Mouse (Mus musculus) ES-E14 (cell line): Measurements from ENCODE around the gene Map4k1. TPM values are rescaled to one million over a fixed set of nuclear protein-coding genes. Genes with fewer than 3 reads are reported as not detected.

ENCODE experiments used
- DNase-seq: peaks from one replicate; pipeline ENCODE4 v3.0.0-alpha.2; 2013; ENCODE audit warnings: low read depth, low spot score
- H3K27ac ChIP-seq: 2 replicates; pipeline ENCODE4 v1.5.1; 2012; ENCODE audit warnings: low read depth, mild to moderate bottlenecking, low read length, moderate library complexity, mixed read lengths; ENCODE audit not compliant: poor library complexity, insufficient read depth, severe bottlenecking
- H3K36me3 ChIP-seq: 2 replicates; pipeline ENCODE4 v1.6.1; 2012; ENCODE audit warnings: mild to moderate bottlenecking, low read length, moderate library complexity, mixed read lengths; ENCODE audit not compliant: control insufficient read depth, poor library complexity, insufficient read depth, severe bottlenecking
- H3K4me1 ChIP-seq, 2 experiments: fragments of 150-350 bp in 1 of 2; sonication (generic) in 1 of 2; 2 replicates each; pipeline ENCODE4 v1.6.1; 2012; ENCODE audit warnings: low read length in 2 of 2, mild to moderate bottlenecking in 1 of 2, mixed read lengths in 1 of 2; ENCODE audit not compliant: control insufficient read depth in 2 of 2, insufficient read depth in 2 of 2, poor library complexity in 1 of 2
- H3K4me3 ChIP-seq, 2 experiments: fragments of 150-350 bp in 1 of 2; sonication (generic) in 1 of 2; 2 replicates each; pipeline ENCODE4 v1.5.1; 2012; ENCODE audit warnings: low read length in 2 of 2, low read depth in 1 of 2, mild to moderate bottlenecking in 1 of 2, mixed read lengths in 1 of 2; ENCODE audit not compliant: insufficient read depth in 1 of 2, poor library complexity in 1 of 2, severe bottlenecking in 1 of 2
- H3K9ac ChIP-seq: 2 replicates; pipeline ENCODE4 v1.6.1; 2012; ENCODE audit warnings: low read depth, mild to moderate bottlenecking, low read length, mixed read lengths; ENCODE audit not compliant: poor library complexity, insufficient read depth, severe bottlenecking
- H3K9me3 ChIP-seq: fragments of 150-350 bp; sonication (generic); 2 replicates; pipeline ENCODE4 v1.6.1; 2012; ENCODE audit warnings: low read depth, mild to moderate bottlenecking, low read length; ENCODE audit not compliant: control insufficient read depth, insufficient read depth
- CHD2 ChIP-seq: IDR thresholded peaks from 2 replicates; pipeline ENCODE4 v1.6.1; 2014; ENCODE audit warnings: mild to moderate bottlenecking, low read depth, low read length, inconsistent platforms
- HCFC1 ChIP-seq: IDR thresholded peaks from 2 replicates; pipeline ENCODE4 v1.6.1; 2012; ENCODE audit warnings: low read length, inconsistent platforms, borderline replicate concordance; ENCODE audit not compliant: insufficient read depth
- MAFK ChIP-seq: IDR thresholded peaks from 2 replicates; pipeline ENCODE4 v1.6.1; 2014; ENCODE audit warnings: mild to moderate bottlenecking, low read depth, low read length, inconsistent platforms; ENCODE audit not compliant: insufficient read depth
- ZC3H11A ChIP-seq: IDR thresholded peaks from 2 replicates; pipeline ENCODE4 v1.6.1; 2012; ENCODE audit warnings: low read depth, mild to moderate bottlenecking, inconsistent platforms, low read length, borderline replicate concordance
- ZNF384 ChIP-seq: IDR thresholded peaks from 2 replicates; pipeline ENCODE4 v1.6.1; 2012; ENCODE audit warnings: low read depth, low read length, inconsistent platforms
- in situ Hi-C, 2 experiments: fragments of 600-800 bp; cut with MboI; formaldehyde crosslinking; loops; one replicate each; pipeline ENCODE4 v1.15.1; 2025; ENCODE audit warnings: low sequenced_read_pairs in 2 of 2, inconsistent platforms in 1 of 2; ENCODE audit not compliant: unreplicated experiment in 2 of 2
- total RNA-seq: library from RNA; depleted of rRNA; stranded (reverse); fragments of 300-350 nt; gene quantifications from 2 replicates; pipeline ENCODE4 v1.2.3, GENCODE M21; 2012

Map4k1 gene
- total RNA-seq, 1 experiment: 14.8 TPM

GRCm38 (mm10) chr7:28943451-28944180 is 38.2 kb upstream of the Map4k1 start:
- no peak overlapping the region for H3K9ac ChIP-seq
- TF ChIP-seq MAFK (no peak), CHD2 (no peak), ZNF384 (no peak), HCFC1 (no peak)
- in situ Hi-C loops: no loop called here
- no peak overlapping the region; the same call in 1 of the 2 replicates for H3K27ac ChIP-seq
- H3K4me1 ChIP-seq: peaks cover 38 to 54% of the 10 kb centered on the region in 2 experiments
- no peak overlapping the region for H3K4me3 ChIP-seq
- peaks cover 11% of the 10 kb centered on the region for H3K36me3 ChIP-seq
- DNase-seq: no peak
- H3K9me3 ChIP-seq: no peaks in the 10 kb centered on the region

GRCm38 (mm10) chr7:28944756-28945415 is 37.0 kb upstream of the Map4k1 start:
- Histone ChIP-seq H3K4me3 (peak overlapping the region; percentile 14 to 17; a peak in 2 of 4 replicates), H3K9ac (peak overlapping the region; percentile 62; the same call in 1 of the 2 replicates), H3K36me3 (peaks cover 14% of the 10 kb centered on the region), H3K9me3 (no peaks in the 10 kb centered on the region), H3K4me1 (peaks cover 39 to 47% of the 10 kb centered on the region in 2 experiments), H3K27ac (peak overlapping the region; percentile 78)
- TF ChIP-seq ZNF384 (no peak), MAFK (no peak), ZC3H11A (no peak), CHD2 (no peak), HCFC1 (no peak)
- DNase-seq: no peak
- in situ Hi-C loops: no loop called here

- peak overlapping the region; percentile 14 to 17; a peak in 2 of 4 replicates for H3K4me3 ChIP-seq
- peak overlapping the region; percentile 62 for H3K9ac ChIP-seq
- in situ Hi-C loops: no loop called here
- peaks cover 32 to 43% of the 10 kb centered on the region in 2 experiments for H3K4me1 ChIP-seq
- peaks cover 13% of the 10 kb centered on the region for H3K36me3 ChIP-seq
- H3K27ac ChIP-seq: peak overlapping the region; percentile 78
- TF ChIP-seq CHD2 (no peak), ZC3H11A (no peak), ZNF384 (no peak; the same call in none of the 2 replicates), MAFK (no peak), HCFC1 (no peak)
- no peaks in the 10 kb centered on the region for H3K9me3 ChIP-seq
- DNase-seq: no peak
Measured at GRCm38 (mm10) chr7:28945416-28946270, 36.2 kb upstream of the Map4k1 start.

GRCm38 (mm10) chr7:28946271-28946610 is 35.6 kb upstream of the Map4k1 start:
- Histone ChIP-seq H3K4me3 (no peak overlapping the region), H3K27ac (peak overlapping the region; percentile 78), H3K9me3 (no peaks in the 10 kb centered on the region), H3K36me3 (peaks cover 14% of the 10 kb centered on the region), H3K9ac (peak overlapping the region; percentile 14; the same call in 1 of the 2 replicates), H3K4me1 (peaks cover 35 to 40% of the 10 kb centered on the region in 2 experiments)
- DNase-seq: no peak
- in situ Hi-C loops: no loop called here
- TF ChIP-seq HCFC1 (no peak), ZC3H11A (no peak), MAFK (no peak), ZNF384 (no peak), CHD2 (no peak)
